Mouse (Mus musculus): ENCODE measurements around the gene Suclg2. TPM values are rescaled to one million over a fixed set of nuclear protein-coding genes. Genes with fewer than 3 reads are reported as not detected.

Gene Suclg2
- polyA plus RNA-seq, 1 experiment = 9.0 TPM

DNA sequence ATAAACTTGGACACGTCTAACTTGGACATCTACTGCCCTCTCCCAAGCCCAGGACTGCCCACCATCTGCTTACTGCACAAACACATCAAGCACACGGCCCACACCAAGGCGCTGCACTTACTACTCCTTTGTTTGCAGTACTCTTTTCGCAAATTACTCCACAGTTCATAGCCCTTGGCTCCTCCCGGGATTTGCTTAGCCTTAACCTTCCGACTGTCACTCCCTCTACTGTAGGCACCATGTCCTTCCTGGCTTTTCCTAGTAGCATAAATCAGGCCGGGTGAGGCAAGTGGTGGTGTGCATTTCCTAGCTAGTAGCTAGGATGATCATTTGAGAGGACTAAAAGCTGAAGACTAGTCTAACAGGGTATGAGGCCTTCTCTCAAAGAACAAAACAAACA lies 16.8 kb downstream of the Suclg2 start:
- TF ChIP-seq CTCF (IDR thresholded peaks at IDR 0.05; ENCODE audit: insufficient read depth, low read length) (no peak), POLR2A (IDR thresholded peaks at IDR 0.05; ENCODE audit: borderline replicate concordance, extremely low read depth, low read depth, low read length) (no peak)
- WGBS = 38% methylated on average over 7 of the region's 7 CpGs
- Histone ChIP-seq H3K4me1 (ENCODE audit: control insufficient read depth, insufficient read depth, low read length) (peaks cover 6% of the 10 kb centered on the region; the same call in 1 of the 2 replicates), H3K4me3 (replicated peaks; ENCODE audit: extremely low read depth, low read depth, low read length) (no peak overlapping the region)
- no peak for DNase-seq

GRCm38 (mm10) chr6:95700981-95701610 lies 17.5 kb downstream of the Suclg2 start:
- Histone ChIP-seq H3K4me3 (replicated peaks; ENCODE audit: extremely low read depth, low read depth, low read length) (no peak overlapping the region), H3K4me1 (ENCODE audit: control insufficient read depth, insufficient read depth, low read length) (peaks cover 6% of the 10 kb centered on the region; the same call in 1 of the 2 replicates)
- no peak for DNase-seq
- TF ChIP-seq CTCF (IDR thresholded peaks at IDR 0.05; ENCODE audit: insufficient read depth, low read length) (no peak), POLR2A (IDR thresholded peaks at IDR 0.05; ENCODE audit: borderline replicate concordance, extremely low read depth, low read depth, low read length) (no peak)
- 75% methylated on average over 2 of the region's 2 CpGs for WGBS

DNA sequence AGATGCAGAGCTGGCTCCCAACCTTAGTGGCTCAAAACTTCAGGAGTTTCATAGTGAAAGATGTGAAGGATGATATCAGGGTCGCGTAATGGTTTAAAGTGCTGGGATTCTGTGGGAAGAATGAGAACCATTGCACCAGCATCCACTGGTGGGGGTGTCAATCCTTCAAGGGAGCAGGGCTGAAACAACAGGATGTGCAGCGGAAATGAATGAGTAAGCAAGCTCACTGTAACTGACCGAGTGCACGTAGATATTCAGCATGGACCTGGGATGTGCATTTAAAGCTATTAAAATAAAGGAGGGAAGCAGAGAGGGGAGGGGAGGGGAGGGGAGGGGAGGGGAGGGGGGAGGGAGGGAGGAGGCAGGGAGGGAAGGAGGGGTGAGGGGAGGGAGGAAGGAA lies 18.4 kb downstream of the Suclg2 start:
- TF ChIP-seq POLR2A (IDR thresholded peaks at IDR 0.05; ENCODE audit: borderline replicate concordance, extremely low read depth, low read depth, low read length) = no peak
- no peak for TF ChIP-seq CTCF (IDR thresholded peaks at IDR 0.05; ENCODE audit: insufficient read depth, low read length)
- no peak for DNase-seq

DNA sequence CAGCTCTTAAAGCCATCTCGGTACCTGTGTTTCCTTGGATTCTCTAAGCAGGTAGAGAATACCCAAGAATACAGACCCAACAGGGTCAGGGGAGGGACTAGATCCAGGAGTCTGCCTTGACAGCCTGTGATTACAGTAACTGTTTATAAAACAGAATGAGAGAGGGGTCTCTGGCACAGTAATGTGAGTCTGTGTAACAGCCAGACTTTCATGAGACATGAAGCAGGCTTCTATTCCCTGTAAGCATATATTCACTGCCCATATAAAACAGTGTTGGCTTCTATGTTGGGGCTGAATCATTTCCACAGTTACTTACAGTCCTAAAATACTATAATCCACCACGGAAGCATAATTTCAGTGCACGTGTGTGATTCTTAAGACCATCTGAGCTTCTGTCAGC lies 19.3 kb downstream of the Suclg2 start:
- H3K4me1 ChIP-seq (ENCODE audit: control insufficient read depth, insufficient read depth, low read length) = peaks cover 6% of the 10 kb centered on the region; the same call in 1 of the 2 replicates
- no peak for DNase-seq
- TF ChIP-seq POLR2A (IDR thresholded peaks at IDR 0.05; ENCODE audit: borderline replicate concordance, extremely low read depth, low read depth, low read length) (no peak), CTCF (IDR thresholded peaks at IDR 0.05; ENCODE audit: insufficient read depth, low read length) (no peak)
- H3K4me3 ChIP-seq (replicated peaks; ENCODE audit: extremely low read depth, low read depth, low read length) = no peak overlapping the region
- WGBS = 74% methylated on average over 3 of the region's 3 CpGs

More for the DNA sequence above, 18.4 kb downstream of the Suclg2 start:
- WGBS = 48% methylated on average over 5 of the region's 5 CpGs
- Histone ChIP-seq H3K4me3 (replicated peaks; ENCODE audit: extremely low read depth, low read depth, low read length) (no peak overlapping the region), H3K4me1 (ENCODE audit: control insufficient read depth, insufficient read depth, low read length) (peaks cover 6% of the 10 kb centered on the region; the same call in 1 of the 2 replicates)

GRCm38 (mm10) chr6:95698536-95699162 lies 20.0 kb downstream of the Suclg2 start:
- DNase-seq = no peak
- Histone ChIP-seq H3K4me3 (replicated peaks; ENCODE audit: extremely low read depth, low read depth, low read length) (no peak overlapping the region), H3K4me1 (ENCODE audit: control insufficient read depth, insufficient read depth, low read length) (peaks cover 6% of the 10 kb centered on the region; the same call in 1 of the 2 replicates)
- TF ChIP-seq POLR2A (IDR thresholded peaks at IDR 0.05; ENCODE audit: borderline replicate concordance, extremely low read depth, low read depth, low read length) = no peak
- no peak for TF ChIP-seq CTCF (IDR thresholded peaks at IDR 0.05; ENCODE audit: insufficient read depth, low read length)
- 56% methylated on average over 5 of the region's 6 CpGs for WGBS

DNA sequence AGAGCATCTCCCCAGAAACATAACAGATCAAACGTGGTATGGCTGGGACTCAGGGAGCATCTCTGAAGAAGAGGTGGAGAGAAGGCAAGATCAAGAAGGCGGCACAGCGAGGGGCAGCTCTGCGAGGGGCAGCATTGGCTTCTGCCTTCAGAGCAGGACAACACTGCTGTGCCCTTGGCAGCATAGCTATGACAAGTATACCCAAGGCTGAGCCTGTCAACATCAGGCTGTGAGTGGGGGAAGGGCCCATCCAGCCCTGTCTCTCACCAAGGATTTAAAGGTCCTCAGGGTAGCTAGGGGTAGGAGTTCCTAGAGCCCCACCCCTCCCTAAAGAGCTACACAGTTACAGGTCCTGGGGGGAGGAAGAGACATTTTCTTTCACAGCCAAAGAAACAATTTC lies 23.7 kb downstream of the Suclg2 start:
- H3K4me3 ChIP-seq (replicated peaks; ENCODE audit: extremely low read depth, low read depth, low read length) = no peak overlapping the region
- no peaks in the 10 kb centered on the region for H3K4me1 ChIP-seq (ENCODE audit: control insufficient read depth, insufficient read depth, low read length)
- 85% methylated on average over 4 of the region's 4 CpGs for WGBS
- DNase-seq = no peak
- TF ChIP-seq POLR2A (IDR thresholded peaks at IDR 0.05; ENCODE audit: borderline replicate concordance, extremely low read depth, low read depth, low read length) (no peak), CTCF (IDR thresholded peaks at IDR 0.05; ENCODE audit: insufficient read depth, low read length) (no peak)

DNA sequence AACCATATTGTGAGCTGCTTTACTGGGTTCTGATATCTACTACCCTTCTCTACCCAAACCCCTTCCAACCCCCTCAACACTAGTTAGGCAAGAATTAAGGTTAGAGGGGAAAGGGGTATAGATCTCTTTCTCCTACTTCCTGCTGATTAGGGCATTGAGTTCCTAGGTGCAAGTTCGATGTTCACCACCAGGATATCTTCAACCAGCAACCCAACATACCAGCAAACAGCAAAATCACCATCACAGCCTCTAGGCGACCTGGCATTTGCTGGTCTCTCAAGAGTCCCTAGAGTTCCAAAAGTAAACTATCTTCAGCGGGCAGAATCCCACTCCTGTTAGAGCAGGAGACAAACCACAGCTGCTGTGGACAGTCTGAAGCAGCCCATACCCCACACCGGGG lies 33.4 kb downstream of the Suclg2 start:
- DNase-seq = no peak
- Histone ChIP-seq H3K4me1 (ENCODE audit: control insufficient read depth, insufficient read depth, low read length) (peaks cover 2% of the 10 kb centered on the region; the same call in 1 of the 2 replicates), H3K4me3 (replicated peaks; ENCODE audit: extremely low read depth, low read depth, low read length) (no peak overlapping the region)
- WGBS = 59% methylated on average over 4 of the region's 4 CpGs
- no peak for TF ChIP-seq POLR2A (IDR thresholded peaks at IDR 0.05; ENCODE audit: borderline replicate concordance, extremely low read depth, low read depth, low read length)
- TF ChIP-seq CTCF (IDR thresholded peaks at IDR 0.05; ENCODE audit: insufficient read depth, low read length) = no peak

GRCm38 (mm10) chr6:95679718-95680117 lies 38.9 kb downstream of the Suclg2 start:
- TF ChIP-seq POLR2A (IDR thresholded peaks at IDR 0.05; ENCODE audit: borderline replicate concordance, extremely low read depth, low read depth, low read length) (no peak), CTCF (IDR thresholded peaks at IDR 0.05; ENCODE audit: insufficient read depth, low read length) (no peak)
- 30% methylated on average over 3 of the region's 3 CpGs for WGBS
- DNase-seq = no peak
- Histone ChIP-seq H3K4me3 (replicated peaks; ENCODE audit: extremely low read depth, low read depth, low read length) (no peak overlapping the region), H3K4me1 (ENCODE audit: control insufficient read depth, insufficient read depth, low read length) (peaks cover 7% of the 10 kb centered on the region)

GRCm38 (mm10) chr6:95679261-95679660 lies 39.3 kb downstream of the Suclg2 start:
- WGBS = 73% methylated on average over 3 of the region's 3 CpGs
- H3K4me3 ChIP-seq (replicated peaks; ENCODE audit: extremely low read depth, low read depth, low read length) = no peak overlapping the region
- TF ChIP-seq POLR2A (IDR thresholded peaks at IDR 0.05; ENCODE audit: borderline replicate concordance, extremely low read depth, low read depth, low read length) (no peak), CTCF (IDR thresholded peaks at IDR 0.05; ENCODE audit: insufficient read depth, low read length) (no peak)
- no peak for DNase-seq
- peaks cover 7% of the 10 kb centered on the region for H3K4me1 ChIP-seq (ENCODE audit: control insufficient read depth, insufficient read depth, low read length)

DNA sequence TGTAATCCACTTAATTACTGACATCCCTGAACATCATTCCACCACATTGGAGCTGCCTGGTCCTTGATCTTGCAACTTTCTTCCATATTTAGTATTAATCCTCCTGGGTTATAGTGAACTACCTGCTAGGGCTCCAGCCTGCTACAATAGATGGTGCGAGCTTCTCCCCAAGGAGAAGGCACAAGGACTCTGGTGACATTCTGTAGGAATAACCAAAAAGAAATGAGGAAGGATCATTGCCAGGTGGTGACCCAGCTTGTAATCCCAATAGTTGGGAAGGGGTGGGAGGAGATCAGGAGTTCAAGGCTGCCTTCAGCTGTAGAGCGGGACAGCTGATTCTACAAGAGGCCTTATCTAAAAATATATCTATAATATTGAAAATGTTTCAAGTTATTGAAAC lies 41.6 kb downstream of the Suclg2 start:
- Histone ChIP-seq H3K4me1 (ENCODE audit: control insufficient read depth, insufficient read depth, low read length) (peaks cover 4% of the 10 kb centered on the region), H3K4me3 (replicated peaks; ENCODE audit: extremely low read depth, low read depth, low read length) (no peak overlapping the region)
- DNase-seq = no peak
- TF ChIP-seq POLR2A (IDR thresholded peaks at IDR 0.05; ENCODE audit: borderline replicate concordance, extremely low read depth, low read depth, low read length) (no peak), CTCF (IDR thresholded peaks at IDR 0.05; ENCODE audit: insufficient read depth, low read length) (no peak)
- 94% methylated on average over 2 of the region's 2 CpGs for WGBS
